Mouse (Mus musculus): ENCODE results near the gene Prdm13. TPM values are rescaled to one million over a fixed set of nuclear protein-coding genes. Genes with fewer than 3 reads are reported as not detected.
A peak's percentile ranks its signal among the peaks of the same experiment; 100 is the strongest.

Prdm13 gene
- total RNA-seq (2021), result not detected
- long read RNA-seq, experiment 1, result 0 reads
- long read RNA-seq, experiment 2, result 0 reads

GRCm38 (mm10) chr4:21685595-21686091 is at the start of gene Prdm13:
Gene Prdm13 (minus strand): TSS chr4:21685963.
- DNase-seq, result no peak

DNA sequence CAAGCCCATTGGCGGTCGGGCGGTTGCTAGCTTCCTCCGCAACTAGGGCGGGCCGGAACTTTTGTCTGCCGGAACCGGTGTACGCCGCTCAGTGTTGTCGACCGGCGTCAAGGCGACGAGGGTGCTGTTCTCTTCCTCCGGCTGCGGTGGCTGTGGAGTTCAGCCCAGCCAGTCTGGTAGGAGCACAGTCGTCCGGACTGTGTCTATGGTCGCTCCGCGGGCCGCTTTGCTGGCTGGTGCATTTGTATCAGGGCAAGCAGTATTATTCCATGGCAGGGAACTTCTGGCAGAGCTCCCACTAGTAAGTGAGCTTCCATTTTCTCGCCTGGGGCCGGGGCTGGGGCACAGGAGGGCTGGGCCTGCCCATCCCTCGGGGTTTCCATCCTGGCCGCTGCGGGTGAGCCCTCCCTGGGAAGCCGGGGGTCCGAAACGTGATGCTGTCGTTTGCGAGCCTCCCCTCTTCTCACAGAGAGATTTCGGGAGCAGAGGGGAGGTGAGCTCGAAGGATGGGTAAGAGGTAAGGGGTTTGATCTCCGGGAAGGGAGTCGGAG is 41.9 kb upstream of the Prdm13 start, which contains the start of gene Ccnc:
Ccnc (plus strand) TSS at position 87 of the 551 bp plus-strand sequence.
- peak; percentile 94 to 96 for DNase-seq

GRCm38 (mm10) chr4:21726912-21727614 is 41.3 kb upstream of the Prdm13 start:
- peak; percentile 46 to 62 for DNase-seq

- no peak for DNase-seq
These were observed 37.1 kb upstream of the Prdm13 start for GRCm38 (mm10) chr4:21722752-21723334.

DNA sequence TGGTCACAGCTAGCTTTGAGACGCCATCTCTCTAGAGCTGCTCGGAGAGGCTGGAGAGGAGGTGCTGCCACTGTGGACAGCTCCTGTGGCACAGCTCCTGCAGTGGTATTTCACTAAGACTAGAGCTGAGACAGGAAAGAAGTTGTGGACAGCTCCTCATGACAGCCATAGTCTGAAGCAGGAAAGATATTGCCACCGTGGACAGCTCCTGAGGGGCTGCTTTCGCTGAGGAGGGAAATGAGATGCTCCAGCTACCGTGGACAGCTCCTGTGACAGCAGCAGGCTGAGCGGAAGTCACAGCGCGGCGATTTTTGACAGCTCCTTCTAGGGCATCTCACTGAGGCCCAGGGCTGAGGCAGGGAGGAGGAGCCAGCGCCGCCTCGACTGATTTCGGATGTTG is 26.4 kb upstream of the Prdm13 start:
- DNase-seq, result peak; percentile 77 to 81

DNA sequence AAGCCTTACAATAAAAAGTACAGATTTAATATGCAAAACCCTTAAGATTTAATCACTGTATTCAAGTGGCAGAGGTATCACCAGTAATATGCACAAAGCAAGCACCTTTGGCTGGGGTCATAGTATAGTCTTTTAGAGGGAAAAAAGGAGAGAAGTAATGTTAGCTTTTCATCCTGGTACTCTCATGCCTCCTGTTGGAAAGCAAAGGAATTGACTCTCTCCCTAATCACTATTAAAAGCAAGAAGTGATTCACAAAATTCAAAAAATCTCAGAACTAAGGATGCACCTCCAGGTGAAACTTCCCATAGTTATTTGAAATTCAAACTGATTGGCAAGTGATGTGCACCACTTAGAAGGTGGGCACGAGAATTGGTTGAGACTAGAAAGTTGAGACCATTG is 19.3 kb upstream of the Prdm13 start:
- no peak for DNase-seq

GRCm38 (mm10) chr4:21695638-21696254 is 10.0 kb upstream of the Prdm13 start:
- peak; percentile 25 to 53 for DNase-seq

DNA sequence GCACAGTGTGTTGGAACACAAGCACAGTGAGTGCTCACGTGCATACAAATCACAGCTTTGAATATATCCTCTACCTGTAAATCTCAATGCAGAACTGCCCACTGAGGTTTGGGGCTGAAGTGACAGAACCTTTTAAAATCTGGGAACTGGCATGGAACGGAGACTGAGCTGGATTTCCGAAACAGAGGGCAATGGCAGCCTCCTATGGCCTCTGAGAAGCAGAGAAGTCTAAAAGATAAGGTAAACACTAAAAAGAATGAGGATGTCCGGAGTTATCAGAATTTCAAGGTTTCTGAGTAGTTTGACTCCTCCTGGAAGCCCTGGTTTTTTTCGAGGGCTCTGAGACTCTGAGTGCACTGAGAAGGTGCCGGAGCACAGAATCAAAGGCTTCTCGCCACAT is 4.5 kb upstream of the Prdm13 start:
- DNase-seq, result no peak

GRCm38 (mm10) chr4:21689492-21689941 is 3.8 kb upstream of the Prdm13 start:
- DNase-seq, result no peak

GRCm38 (mm10) chr4:21688703-21689200 is 3.0 kb upstream of the Prdm13 start:
- DNase-seq, result peak; percentile 12 to 28

- no peak for DNase-seq
These were observed 2.3 kb upstream of the Prdm13 start for GRCm38 (mm10) chr4:21687783-21688702.

- no peak for DNase-seq
These were observed 1.2 kb upstream of the Prdm13 start for GRCm38 (mm10) chr4:21686934-21687333.

- DNase-seq, result no peak
These were observed 653 bp upstream of the Prdm13 start for GRCm38 (mm10) chr4:21686416-21686815.

DNA sequence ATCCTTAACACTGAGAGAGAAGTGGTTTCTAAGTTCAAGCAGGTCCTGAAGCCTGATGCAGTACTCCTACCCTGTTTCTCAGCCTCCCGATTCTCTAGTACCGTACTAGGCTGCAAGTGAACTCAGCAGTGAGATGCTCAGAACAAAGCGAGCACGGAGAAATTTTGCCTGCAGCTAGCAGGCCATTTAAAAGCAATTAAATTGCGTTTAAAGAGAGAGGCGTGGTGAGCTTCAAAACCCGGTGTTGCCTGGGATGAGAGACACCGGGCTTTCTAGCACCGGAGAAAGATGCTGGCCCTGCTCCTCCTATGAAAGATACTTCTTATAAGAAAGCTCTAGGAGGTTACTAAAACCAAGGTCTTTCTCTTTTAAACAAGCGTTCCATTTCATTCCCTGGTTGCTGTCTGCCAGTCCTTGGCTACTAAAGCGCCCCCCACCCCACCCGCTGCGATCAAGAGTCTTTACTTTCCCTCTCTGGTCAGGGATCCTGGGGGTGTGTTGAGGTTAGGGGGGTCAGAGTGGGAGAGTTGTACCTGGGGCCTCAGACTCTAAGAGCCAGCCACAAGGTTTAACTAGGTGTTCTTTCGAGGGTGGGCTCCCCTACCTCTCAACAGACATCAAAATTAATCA is 1.3 kb downstream of the Prdm13 start:
- DNase-seq, result no peak

- DNase-seq, result no peak
These were observed 3.2 kb downstream of the Prdm13 start for GRCm38 (mm10) chr4:21682421-21683150.

- DNase-seq, result no peak
These were observed 4.8 kb downstream of the Prdm13 start for GRCm38 (mm10) chr4:21680971-21681370.

- DNase-seq, result no peak
These were observed 5.9 kb downstream of the Prdm13 start for GRCm38 (mm10) chr4:21679624-21680480.

GRCm38 (mm10) chr4:21678975-21679623 is 6.7 kb downstream of the Prdm13 start:
- no peak for DNase-seq
